Mouse (Mus musculus) inflammation-experienced regulatory T-cells, adult 16 weeks (primary cell): Measurements from ENCODE around the gene Zdhhc19. TPM values are rescaled to one million over a fixed set of nuclear protein-coding genes. Genes with fewer than 3 reads are reported as not detected.

Experiments used
- polyA plus RNA-seq: library from polyadenylated mRNA; unstranded; fragments of 100-300 nt; shearing (Covaris generic); gene quantifications from one replicate; pipeline ENCODE4 v1.2.1, GENCODE M21; 2017

Gene Zdhhc19
- not detected for polyA plus RNA-seq

GRCm38 (mm10) chr16:32495965-32496364, at the start of gene Zdhhc19:
TSS of gene Zdhhc19 (plus strand) at chr16:32496265.

GRCm38 (mm10) chr16:32487234-32488111, 8.6 kb upstream of the Zdhhc19 start, which contains the start of gene Slc51a:
TSS of gene Slc51a (minus strand) at chr16:32487879.

GRCm38 (mm10) chr16:32608712-32609400, 112.8 kb downstream of the Zdhhc19 start, which contains the start of gene Tfrc:
TSS of gene Tfrc (plus strand) at chr16:32608920.

Other genes starting within 250 kb of the Zdhhc19 start
- gene Fbxo45, start 249.1 kb upstream of the Zdhhc19 start, polyA plus RNA-seq = 3.0 TPM
- gene Wdr53, start 249.0 kb upstream of the Zdhhc19 start, polyA plus RNA-seq = 22.0 TPM
- gene Smco1, start 224.8 kb upstream of the Zdhhc19 start, polyA plus RNA-seq = not detected
- gene Rnf168, start 218.8 kb upstream of the Zdhhc19 start, polyA plus RNA-seq = 20.1 TPM
- gene Ubxn7, start 164.0 kb upstream of the Zdhhc19 start, polyA plus RNA-seq = 37.2 TPM
- not detected for gene Tm4sf19, start 95.8 kb upstream of the Zdhhc19 start, polyA plus RNA-seq
- gene Tctex1d2, start 76.6 kb upstream of the Zdhhc19 start, polyA plus RNA-seq = 4.2 TPM
- gene Pcyt1a, start 65.3 kb upstream of the Zdhhc19 start, polyA plus RNA-seq = 17.4 TPM
- gene Slc51a, start 8.4 kb upstream of the Zdhhc19 start, polyA plus RNA-seq = not detected
- 39.1 TPM for gene Tfrc, start 112.7 kb downstream of the Zdhhc19 start, polyA plus RNA-seq
- gene Tnk2, start 147.6 kb downstream of the Zdhhc19 start, polyA plus RNA-seq = 18.7 TPM
- gene Muc4, start 239.6 kb downstream of the Zdhhc19 start, polyA plus RNA-seq = 0.04 TPM